Mouse (Mus musculus) retina, adult 2 months (tissue): Measurements from ENCODE around the gene Ptcra.
A peak's percentile ranks its signal among the peaks of the same experiment; 100 is the strongest.
"Not testable (repeated sequence)": the region's sequence is repeated elsewhere in the genome, so short reads cannot be mapped to it uniquely, and the experiment has no call there.

Source experiments
- DNase-seq: peaks from one replicate; pipeline ENCODE4 v3.0.0-alpha.2; 2012; ENCODE audit warnings: low read depth, low spot score

The Ptcra gene

GRCm38 (mm10) chr17:46763544-46763943, at the start of gene Ptcra:
Gene Ptcra, minus strand, starts transcription at chr17:46763712.
- no peak for DNase-seq

- no peak for DNase-seq
Observed at GRCm38 (mm10) chr17:46812442-46812841, 48.9 kb upstream of the Ptcra start.

GRCm38 (mm10) chr17:46810672-46811071, 47.2 kb upstream of the Ptcra start:
- DNase-seq: no peak

- no peak for DNase-seq
Observed at GRCm38 (mm10) chr17:46809131-46809830, 45.8 kb upstream of the Ptcra start.

GRCm38 (mm10) chr17:46808376-46808775, 44.9 kb upstream of the Ptcra start:
- no peak for DNase-seq

- DNase-seq: no peak
Observed at GRCm38 (mm10) chr17:46801761-46802160, 38.2 kb upstream of the Ptcra start.

GRCm38 (mm10) chr17:46799680-46800079, 36.2 kb upstream of the Ptcra start:
- DNase-seq: no peak

GRCm38 (mm10) chr17:46797386-46797785, 33.9 kb upstream of the Ptcra start:
- no peak for DNase-seq

- DNase-seq: no peak
Observed at GRCm38 (mm10) chr17:46796743-46797142, 33.2 kb upstream of the Ptcra start.

GRCm38 (mm10) chr17:46792963-46793362, 29.5 kb upstream of the Ptcra start:
- no peak for DNase-seq

GRCm38 (mm10) chr17:46787974-46788373, 24.5 kb upstream of the Ptcra start:
- not testable (repeated sequence) for DNase-seq

GRCm38 (mm10) chr17:46786952-46787351, 23.4 kb upstream of the Ptcra start:
- DNase-seq: no peak

- no peak for DNase-seq
Observed at GRCm38 (mm10) chr17:46783222-46783565, 19.7 kb upstream of the Ptcra start.

- peak; percentile 85 for DNase-seq
Observed at GRCm38 (mm10) chr17:46782341-46783221, 19.1 kb upstream of the Ptcra start, which contains the start of gene Rpl7l1. Gene Rpl7l1, minus strand, starts transcription at chr17:46782672.

- DNase-seq: no peak
Observed at GRCm38 (mm10) chr17:46781876-46782275, 18.4 kb upstream of the Ptcra start.

- no peak for DNase-seq
Observed at GRCm38 (mm10) chr17:46776087-46776486, 12.6 kb upstream of the Ptcra start.

GRCm38 (mm10) chr17:46775070-46775469, 11.6 kb upstream of the Ptcra start:
- DNase-seq: no peak

GRCm38 (mm10) chr17:46774131-46774472, 10.6 kb upstream of the Ptcra start:
- DNase-seq: no peak

GRCm38 (mm10) chr17:46773278-46774130, 10.0 kb upstream of the Ptcra start:
- DNase-seq: no peak

- peak; percentile 75 for DNase-seq
Observed at GRCm38 (mm10) chr17:46772404-46773277, 9.1 kb upstream of the Ptcra start, which contains the start of gene 2310039H08Rik. Gene 2310039H08Rik, plus strand, starts transcription at chr17:46772635.

GRCm38 (mm10) chr17:46772038-46772403, 8.5 kb upstream of the Ptcra start:
- DNase-seq: no peak
